Mouse (Mus musculus): ENCODE data around the gene Gabrg3. TPM values are rescaled to one million over a fixed set of nuclear protein-coding genes. Genes with fewer than 3 reads are reported as not detected.

The Gabrg3 gene
- polyA plus RNA-seq, 1 experiment from 2014 or later = 0.04 TPM

DNA sequence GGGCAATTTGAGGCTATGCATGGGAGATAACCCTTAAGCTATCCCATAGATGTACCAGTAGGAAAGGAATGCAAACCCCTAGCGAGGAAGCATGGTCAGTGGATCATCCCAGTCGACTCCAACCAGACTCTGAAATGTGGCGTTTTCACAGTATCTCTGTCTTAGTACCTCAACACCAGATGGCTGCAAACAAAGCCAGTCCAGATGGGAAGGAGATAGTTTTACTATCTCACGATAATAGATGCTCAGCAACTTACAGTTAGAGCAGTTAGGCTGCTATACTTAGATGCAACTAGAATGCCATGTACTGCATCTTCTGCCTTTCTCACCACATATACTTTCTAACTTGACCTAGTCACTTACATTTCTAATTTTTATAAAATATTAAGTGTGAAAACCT, 56.7 kb downstream of the Gabrg3 start:
- no peak for ATAC-seq (ENCODE audit: low read depth)
- WGBS (ENCODE audit: insufficient replicate concordance) = 47% methylated on average over 4 of the region's 4 CpGs
- Histone ChIP-seq H3K27ac (ENCODE audit: low read length) (no peak overlapping the region), H3K9me3 (replicated peaks; ENCODE audit: control insufficient read depth, low read length) (no peaks in the 10 kb centered on the region), H3K36me3 (ENCODE audit: control insufficient read depth, insufficient read depth) (no peaks in the 10 kb centered on the region), H3K4me3 (ENCODE audit: low read depth, low read length) (no peak overlapping the region), H3K4me1 (ENCODE audit: control insufficient read depth, low read depth, low read length) (no peaks in the 10 kb centered on the region), H3K27me3 (ENCODE audit: control insufficient read depth, insufficient read depth, low read depth, low read length) (no peaks in the 10 kb centered on the region), H3K4me2 (ENCODE audit: low read depth, low read length) (no peak overlapping the region), H3K9ac (ENCODE audit: low read depth, low read length) (no peak overlapping the region)

DNA sequence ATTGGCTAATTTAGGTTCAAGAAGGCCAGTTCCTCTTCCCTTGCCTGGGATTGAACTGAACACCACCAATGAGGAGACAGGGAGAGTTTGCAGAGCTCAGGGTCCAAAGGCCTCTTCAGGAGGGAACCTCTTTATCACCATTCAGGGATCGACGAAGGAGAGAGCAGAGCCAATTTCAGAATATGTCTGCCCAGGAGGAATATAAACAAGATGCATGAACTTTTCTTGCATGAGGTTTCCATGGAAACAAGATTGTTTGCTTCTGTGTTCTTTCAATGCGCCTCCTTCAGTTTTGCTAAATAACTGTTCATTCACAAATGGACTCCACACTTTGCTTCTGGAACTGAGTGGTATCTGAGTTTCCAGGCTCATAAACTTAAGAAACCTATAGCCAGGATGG, 62.5 kb downstream of the Gabrg3 start:
- 75% methylated on average over 3 of the region's 3 CpGs for WGBS (ENCODE audit: insufficient replicate concordance)

DNA sequence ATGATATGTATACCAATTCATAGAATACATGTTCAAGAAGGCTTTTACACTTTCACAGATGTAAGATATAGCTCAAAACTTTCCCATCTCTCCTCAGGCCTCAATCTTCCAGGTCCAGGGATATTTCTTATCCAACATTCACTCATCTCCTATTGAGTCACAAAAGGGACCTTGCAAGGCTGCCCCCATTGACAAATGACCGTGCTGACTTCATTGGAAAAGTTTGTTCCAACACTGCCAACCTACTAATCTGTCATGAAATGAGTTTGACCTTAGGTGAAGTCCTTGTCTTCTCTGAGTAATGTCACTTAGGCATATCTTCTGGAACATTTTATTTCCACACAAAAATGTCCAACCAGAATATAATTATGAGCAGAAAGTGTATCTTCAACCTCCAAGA, 64.9 kb downstream of the Gabrg3 start:
- Histone ChIP-seq H3K4me3 (ENCODE audit: low read depth, low read length) (no peak overlapping the region), H3K9ac (ENCODE audit: low read depth, low read length) (no peak overlapping the region), H3K4me2 (ENCODE audit: low read depth, low read length) (no peak overlapping the region), H3K9me3 (replicated peaks; ENCODE audit: control insufficient read depth, low read length) (no peaks in the 10 kb centered on the region), H3K27me3 (ENCODE audit: control insufficient read depth, insufficient read depth, low read depth, low read length) (no peaks in the 10 kb centered on the region), H3K36me3 (ENCODE audit: control insufficient read depth, insufficient read depth) (no peaks in the 10 kb centered on the region), H3K4me1 (ENCODE audit: control insufficient read depth, low read depth, low read length) (no peaks in the 10 kb centered on the region), H3K27ac (ENCODE audit: low read length) (no peak overlapping the region)
- no peak for ATAC-seq (ENCODE audit: low read depth)
- WGBS (ENCODE audit: insufficient replicate concordance) = 38% methylated on average over 1 of the region's 1 CpGs

More for the DNA sequence above, 62.5 kb downstream of the Gabrg3 start:
- ATAC-seq (ENCODE audit: low read depth) = no peak
- no peaks in the 10 kb centered on the region for H3K27me3 ChIP-seq (ENCODE audit: control insufficient read depth, insufficient read depth, low read depth, low read length)
- no peak overlapping the region for H3K27ac ChIP-seq (ENCODE audit: low read length)
- no peak overlapping the region for H3K4me2 ChIP-seq (ENCODE audit: low read depth, low read length)
- no peak overlapping the region for H3K9ac ChIP-seq (ENCODE audit: low read depth, low read length)
- no peak overlapping the region for H3K4me3 ChIP-seq (ENCODE audit: low read depth, low read length)
- H3K9me3 ChIP-seq (replicated peaks; ENCODE audit: control insufficient read depth, low read length) = no peaks in the 10 kb centered on the region
- no peaks in the 10 kb centered on the region for H3K36me3 ChIP-seq (ENCODE audit: control insufficient read depth, insufficient read depth)
- H3K4me1 ChIP-seq (ENCODE audit: control insufficient read depth, low read depth, low read length) = no peaks in the 10 kb centered on the region

DNA sequence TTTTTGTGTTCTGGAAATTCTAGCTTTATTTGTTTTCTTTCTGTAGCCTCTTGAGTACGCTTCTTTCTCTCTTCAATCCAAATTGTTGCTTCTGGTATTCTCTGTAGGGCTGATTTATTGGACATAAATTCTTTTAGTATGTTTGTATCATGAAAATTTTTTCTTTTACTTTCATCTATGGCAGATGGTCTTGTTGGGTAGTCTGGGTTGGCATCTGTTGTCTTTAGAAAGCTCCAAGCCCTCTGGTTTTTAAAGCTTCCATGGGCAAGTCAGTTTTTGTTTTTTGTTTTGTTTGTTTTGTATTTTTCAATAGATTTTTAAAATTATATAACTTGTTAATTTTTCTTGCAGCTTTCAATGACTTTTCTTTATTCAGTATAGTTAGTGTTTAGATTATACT, 72.0 kb downstream of the Gabrg3 start:
- ATAC-seq (ENCODE audit: low read depth) = no peak
- no peaks in the 10 kb centered on the region for H3K36me3 ChIP-seq (ENCODE audit: control insufficient read depth, insufficient read depth)
- no peaks in the 10 kb centered on the region for H3K9me3 ChIP-seq (replicated peaks; ENCODE audit: control insufficient read depth, low read length)
- H3K4me2 ChIP-seq (ENCODE audit: low read depth, low read length) = no peak overlapping the region
- 47% methylated on average over 1 of the region's 1 CpGs for WGBS (ENCODE audit: insufficient replicate concordance)
- no peaks in the 10 kb centered on the region for H3K4me1 ChIP-seq (ENCODE audit: control insufficient read depth, low read depth, low read length)
- no peak overlapping the region for H3K4me3 ChIP-seq (ENCODE audit: low read depth, low read length)
- no peak overlapping the region for H3K9ac ChIP-seq (ENCODE audit: low read depth, low read length)
- no peaks in the 10 kb centered on the region for H3K27me3 ChIP-seq (ENCODE audit: control insufficient read depth, insufficient read depth, low read depth, low read length)
- no peak overlapping the region for H3K27ac ChIP-seq (ENCODE audit: low read length)

DNA sequence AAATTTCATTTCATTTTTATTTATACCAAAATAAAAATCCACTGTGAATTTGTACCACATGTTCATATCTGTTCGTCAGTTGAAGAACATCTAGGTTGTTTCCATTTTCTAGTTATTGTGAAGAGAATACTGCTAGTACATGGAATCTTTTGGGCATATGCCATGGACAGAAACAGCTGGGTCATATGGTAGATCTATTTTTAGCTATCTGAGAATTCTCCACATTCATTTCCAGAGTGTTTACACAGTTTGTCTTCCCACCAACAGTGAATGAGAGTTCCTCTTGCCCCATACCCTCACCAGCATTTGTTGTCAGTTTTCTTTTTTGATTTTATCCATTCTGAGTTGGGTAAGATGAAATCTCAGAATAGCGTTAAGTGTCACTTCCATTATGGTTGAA, 75.0 kb downstream of the Gabrg3 start:
- H3K9ac ChIP-seq (ENCODE audit: low read depth, low read length) = no peak overlapping the region
- no peak overlapping the region for H3K4me2 ChIP-seq (ENCODE audit: low read depth, low read length)
- 62% methylated on average over 2 of the region's 2 CpGs for WGBS (ENCODE audit: insufficient replicate concordance)
- no peak overlapping the region for H3K27ac ChIP-seq (ENCODE audit: low read length)
- no peaks in the 10 kb centered on the region for H3K36me3 ChIP-seq (ENCODE audit: control insufficient read depth, insufficient read depth)
- no peaks in the 10 kb centered on the region for H3K4me1 ChIP-seq (ENCODE audit: control insufficient read depth, low read depth, low read length)
- H3K27me3 ChIP-seq (ENCODE audit: control insufficient read depth, insufficient read depth, low read depth, low read length) = no peaks in the 10 kb centered on the region
- no peak for ATAC-seq (ENCODE audit: low read depth)
- H3K4me3 ChIP-seq (ENCODE audit: low read depth, low read length) = no peak overlapping the region
- H3K9me3 ChIP-seq (replicated peaks; ENCODE audit: control insufficient read depth, low read length) = no peaks in the 10 kb centered on the region

DNA sequence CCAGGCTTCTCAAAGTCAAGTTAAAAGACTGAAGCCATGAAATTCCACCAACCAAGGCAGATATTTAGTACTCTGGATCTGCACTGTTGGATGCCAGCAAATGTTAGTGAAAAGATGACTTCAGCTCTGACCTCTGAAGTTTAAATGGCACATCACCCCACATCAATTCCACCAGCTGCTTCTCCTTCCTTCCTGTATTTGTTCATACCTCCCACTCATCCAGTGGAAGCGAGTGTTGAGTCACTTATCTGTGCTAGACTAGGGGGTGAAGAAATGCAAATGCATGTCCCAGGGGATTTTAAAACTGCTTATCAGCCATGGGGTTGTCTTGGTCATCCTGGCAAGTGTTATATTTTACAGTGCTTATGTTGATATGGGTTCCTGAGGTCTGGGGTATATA, 79.7 kb downstream of the Gabrg3 start:
- 20% methylated on average over 1 of the region's 1 CpGs for WGBS (ENCODE audit: insufficient replicate concordance)
- no peak for ATAC-seq (ENCODE audit: low read depth)
- H3K27me3 ChIP-seq (ENCODE audit: control insufficient read depth, insufficient read depth, low read depth, low read length) = no peaks in the 10 kb centered on the region

DNA sequence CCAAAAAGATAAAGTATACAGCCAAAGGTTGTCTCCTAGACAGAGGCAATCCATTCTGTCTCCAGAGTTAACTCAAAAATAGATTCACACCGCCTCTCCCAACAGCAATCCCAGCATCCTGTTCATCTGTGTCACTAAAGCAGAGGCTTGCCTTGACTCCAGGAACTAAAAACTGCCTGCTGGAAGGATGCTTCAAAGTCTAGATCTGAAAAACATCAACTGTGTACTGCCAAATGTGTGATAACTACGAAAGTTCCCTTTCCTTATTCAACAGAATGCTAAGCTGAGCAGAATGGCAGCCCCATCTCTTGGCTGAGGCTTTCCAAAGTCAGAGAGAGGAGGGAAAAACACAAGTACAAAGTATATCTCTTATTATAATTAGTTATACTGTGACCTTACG, 90.3 kb downstream of the Gabrg3 start:
- no peaks in the 10 kb centered on the region for H3K9me3 ChIP-seq (replicated peaks; ENCODE audit: control insufficient read depth, low read length)
- H3K9ac ChIP-seq (ENCODE audit: low read depth, low read length) = no peak overlapping the region
- H3K4me3 ChIP-seq (ENCODE audit: low read depth, low read length) = no peak overlapping the region
- no peaks in the 10 kb centered on the region for H3K27me3 ChIP-seq (ENCODE audit: control insufficient read depth, insufficient read depth, low read depth, low read length)
- H3K4me1 ChIP-seq (ENCODE audit: control insufficient read depth, low read depth, low read length) = no peaks in the 10 kb centered on the region
- ATAC-seq (ENCODE audit: low read depth) = no peak
- H3K4me2 ChIP-seq (ENCODE audit: low read depth, low read length) = no peak overlapping the region
- no peaks in the 10 kb centered on the region for H3K36me3 ChIP-seq (ENCODE audit: control insufficient read depth, insufficient read depth)
- 52% methylated on average over 3 of the region's 3 CpGs for WGBS (ENCODE audit: insufficient replicate concordance)
- H3K27ac ChIP-seq (ENCODE audit: low read length) = no peak overlapping the region

More for the DNA sequence above, 79.7 kb downstream of the Gabrg3 start:
- H3K9me3 ChIP-seq (replicated peaks; ENCODE audit: control insufficient read depth, low read length) = no peaks in the 10 kb centered on the region
- no peaks in the 10 kb centered on the region for H3K36me3 ChIP-seq (ENCODE audit: control insufficient read depth, insufficient read depth)
- H3K4me2 ChIP-seq (ENCODE audit: low read depth, low read length) = no peak overlapping the region
- no peak overlapping the region for H3K27ac ChIP-seq (ENCODE audit: low read length)
- no peak overlapping the region for H3K9ac ChIP-seq (ENCODE audit: low read depth, low read length)
- H3K4me1 ChIP-seq (ENCODE audit: control insufficient read depth, low read depth, low read length) = no peaks in the 10 kb centered on the region
- H3K4me3 ChIP-seq (ENCODE audit: low read depth, low read length) = no peak overlapping the region

DNA sequence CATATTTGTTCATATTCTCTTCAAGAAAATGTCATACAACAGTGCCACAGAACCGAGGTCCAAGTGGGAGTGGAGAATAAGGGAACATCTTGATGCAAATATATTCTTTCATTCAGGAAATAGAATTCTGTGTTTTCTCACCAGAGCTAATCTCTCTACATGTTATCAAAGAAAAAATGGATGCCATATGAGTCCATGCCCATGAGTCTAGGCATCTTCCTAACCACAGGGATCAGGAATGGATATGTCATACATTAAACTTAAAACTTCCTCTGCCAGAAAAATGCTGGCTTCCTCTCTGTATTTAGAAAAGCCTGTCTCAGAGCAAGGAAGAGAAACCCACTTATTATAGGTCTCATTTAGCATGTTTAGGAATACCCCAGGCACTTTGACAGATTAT, 92.9 kb downstream of the Gabrg3 start:
- Histone ChIP-seq H3K4me3 (ENCODE audit: low read depth, low read length) (no peak overlapping the region), H3K4me1 (ENCODE audit: control insufficient read depth, low read depth, low read length) (no peaks in the 10 kb centered on the region), H3K9ac (ENCODE audit: low read depth, low read length) (no peak overlapping the region), H3K4me2 (ENCODE audit: low read depth, low read length) (no peak overlapping the region), H3K36me3 (ENCODE audit: control insufficient read depth, insufficient read depth) (no peaks in the 10 kb centered on the region), H3K9me3 (replicated peaks; ENCODE audit: control insufficient read depth, low read length) (no peaks in the 10 kb centered on the region), H3K27me3 (ENCODE audit: control insufficient read depth, insufficient read depth, low read depth, low read length) (no peaks in the 10 kb centered on the region), H3K27ac (ENCODE audit: low read length) (no peak overlapping the region)
- no peak for ATAC-seq (ENCODE audit: low read depth)
- 38% methylated on average over 1 of the region's 1 CpGs for whole genome bisulfite sequencing (ENCODE audit: insufficient replicate concordance)

DNA sequence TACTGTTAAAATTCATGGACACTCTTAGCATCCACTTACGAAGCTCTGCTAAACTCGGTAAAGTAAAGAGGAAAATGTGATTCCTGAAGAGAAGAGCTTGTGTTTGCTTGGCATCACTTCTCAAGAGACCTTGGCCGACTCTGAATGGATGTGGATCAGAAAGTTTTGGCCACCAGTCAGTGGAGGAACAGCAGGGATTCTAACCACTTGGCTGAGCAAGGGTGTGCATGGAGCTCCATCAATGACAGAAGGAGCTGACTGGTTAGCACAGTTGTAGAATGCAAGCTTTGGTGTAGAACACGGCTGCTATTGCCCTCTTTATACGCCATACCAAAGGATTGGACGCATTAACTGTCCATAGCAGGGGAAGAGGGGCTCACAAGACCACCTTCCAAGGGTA, 93.4 kb downstream of the Gabrg3 start:
- Histone ChIP-seq H3K4me2 (ENCODE audit: low read depth, low read length) (no peak overlapping the region), H3K27me3 (ENCODE audit: control insufficient read depth, insufficient read depth, low read depth, low read length) (no peaks in the 10 kb centered on the region), H3K9ac (ENCODE audit: low read depth, low read length) (no peak overlapping the region), H3K27ac (ENCODE audit: low read length) (no peak overlapping the region), H3K4me3 (ENCODE audit: low read depth, low read length) (no peak overlapping the region), H3K9me3 (replicated peaks; ENCODE audit: control insufficient read depth, low read length) (no peaks in the 10 kb centered on the region), H3K36me3 (ENCODE audit: control insufficient read depth, insufficient read depth) (no peaks in the 10 kb centered on the region), H3K4me1 (ENCODE audit: control insufficient read depth, low read depth, low read length) (no peaks in the 10 kb centered on the region)
- ATAC-seq (ENCODE audit: low read depth) = no peak
- 64% methylated on average over 6 of the region's 6 CpGs for WGBS (ENCODE audit: insufficient replicate concordance)

DNA sequence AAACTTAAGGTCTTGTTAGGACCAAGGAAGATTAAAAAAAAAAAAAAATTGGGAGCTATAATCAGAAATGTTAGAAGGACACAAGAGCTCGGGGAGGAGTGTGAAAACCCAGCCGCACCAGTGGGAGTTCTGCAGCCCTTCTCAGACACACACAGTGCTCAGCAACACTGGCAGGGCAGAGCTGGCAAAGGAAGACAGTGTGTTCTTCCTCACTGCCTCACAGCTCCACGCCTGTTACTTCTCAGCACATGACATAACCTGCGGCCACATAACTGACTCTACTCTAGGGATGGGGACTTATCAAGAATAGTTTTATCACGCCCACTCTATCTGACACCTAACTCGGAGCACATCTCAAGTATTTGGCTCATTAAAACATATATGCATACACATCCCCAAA, 103.8 kb downstream of the Gabrg3 start:
- Histone ChIP-seq H3K9ac (ENCODE audit: low read depth, low read length) (no peak overlapping the region), H3K9me3 (replicated peaks; ENCODE audit: control insufficient read depth, low read length) (no peaks in the 10 kb centered on the region), H3K36me3 (ENCODE audit: control insufficient read depth, insufficient read depth) (no peaks in the 10 kb centered on the region), H3K4me2 (ENCODE audit: low read depth, low read length) (no peak overlapping the region), H3K27ac (ENCODE audit: low read length) (no peak overlapping the region), H3K4me3 (ENCODE audit: low read depth, low read length) (no peak overlapping the region), H3K4me1 (ENCODE audit: control insufficient read depth, low read depth, low read length) (no peaks in the 10 kb centered on the region), H3K27me3 (ENCODE audit: control insufficient read depth, insufficient read depth, low read depth, low read length) (no peaks in the 10 kb centered on the region)
- 63% methylated on average over 6 of the region's 6 CpGs for WGBS (ENCODE audit: insufficient replicate concordance)
- ATAC-seq (ENCODE audit: low read depth) = no peak
